Mouse (Mus musculus): ENCODE results near the gene Sub1.

GRCm38 (mm10) chr15:11966367-11966766 is 30.4 kb downstream of the Sub1 start:
- no peak for TF ChIP-seq POLR2A (IDR thresholded peaks at IDR 0.05; ENCODE audit: insufficient read depth, low read depth, low read length)
- no peak for TF ChIP-seq EP300 (IDR thresholded peaks at IDR 0.05; ENCODE audit: insufficient read depth, low read depth, low read length)
- TF ChIP-seq CTCF (IDR thresholded peaks at IDR 0.05) = peak; percentile 94
